Mouse (Mus musculus): ENCODE results near the gene Proz. TPM values are rescaled to one million over a fixed set of nuclear protein-coding genes. Genes with fewer than 3 reads are reported as not detected.
A peak's percentile ranks its signal among the peaks of the same experiment; 100 is the strongest.

Proz gene
- total and polyA plus RNA-seq, 2 experiments from 2014 or later: 0.24 to 0.91 TPM

- DNase-seq: peak; percentile 1
- under 1% methylated on average over 62 of the region's 63 CpGs for WGBS
Measured at GRCm38 (mm10) chr8:13105908-13106551, 45.3 kb downstream of the Proz start.

GRCm38 (mm10) chr8:13107990-13108638 lies 47.4 kb downstream of the Proz start:
- Histone ChIP-seq H3K4me2 (ENCODE audit: low read depth) (no peak overlapping the region), H3K27me3 (ENCODE audit: insufficient read depth, low read length) (no peaks in the 10 kb centered on the region), H3K27ac (ENCODE audit: low read depth, low read length) (no peak overlapping the region), H3K4me1 (ENCODE audit: insufficient read depth) (peaks cover 14% of the 10 kb centered on the region), H3K9ac (no peak overlapping the region), H3K9me3 (ENCODE audit: low read length) (no peaks in the 10 kb centered on the region), H3K4me3 (ENCODE audit: low read depth, low read length) (no peak overlapping the region), H3K36me3 (ENCODE audit: insufficient read depth) (no peaks in the 10 kb centered on the region; the same call in 1 of the 2 replicates)
- whole genome bisulfite sequencing: 89% methylated on average over 13 of the region's 13 CpGs
- DNase-seq (no peak), ATAC-seq (no peak)
- TF ChIP-seq CTCF (IDR thresholded peaks at IDR 0.05; ENCODE audit: low read depth): no peak

More at GRCm38 (mm10) chr8:13105908-13106551, 45.3 kb downstream of the Proz start:
- TF ChIP-seq CTCF (IDR thresholded peaks at IDR 0.05; ENCODE audit: low read depth): no peak
- Histone ChIP-seq H3K9ac (peak overlapping the region; percentile 91), H3K4me2 (ENCODE audit: low read depth) (peak overlapping the region; percentile 94), H3K27me3 (ENCODE audit: insufficient read depth, low read length) (no peaks in the 10 kb centered on the region), H3K9me3 (ENCODE audit: low read length) (no peaks in the 10 kb centered on the region), H3K36me3 (ENCODE audit: insufficient read depth) (no peaks in the 10 kb centered on the region), H3K4me1 (ENCODE audit: insufficient read depth) (peaks cover 14% of the 10 kb centered on the region), H3K4me3 (ENCODE audit: low read depth, low read length) (peak overlapping the region; percentile 96), H3K27ac (ENCODE audit: low read depth, low read length) (peak overlapping the region; percentile 97)
- ATAC-seq: peak; percentile 1

- Histone ChIP-seq H3K27ac (ENCODE audit: low read depth, low read length) (no peak overlapping the region), H3K4me1 (ENCODE audit: insufficient read depth) (peaks cover 9% of the 10 kb centered on the region), H3K4me2 (ENCODE audit: low read depth) (no peak overlapping the region), H3K9me3 (ENCODE audit: low read length) (no peaks in the 10 kb centered on the region), H3K36me3 (ENCODE audit: insufficient read depth) (peaks cover 3% of the 10 kb centered on the region; the same call in 1 of the 2 replicates), H3K4me3 (ENCODE audit: low read depth, low read length) (no peak overlapping the region), H3K9ac (no peak overlapping the region), H3K27me3 (ENCODE audit: insufficient read depth, low read length) (no peaks in the 10 kb centered on the region)
- TF ChIP-seq CTCF (IDR thresholded peaks at IDR 0.05; ENCODE audit: low read depth): no peak
- ATAC-seq: no peak
- DNase-seq: no peak
- 88% methylated on average over 8 of the region's 8 CpGs for WGBS
Measured at GRCm38 (mm10) chr8:13108967-13109366, 48.3 kb downstream of the Proz start.

- no peak for TF ChIP-seq CTCF (IDR thresholded peaks at IDR 0.05; ENCODE audit: low read depth)
- WGBS: 58% methylated on average over 1 of the region's 1 CpGs
- peaks cover 3% of the 10 kb centered on the region; the same call in 1 of the 2 replicates for H3K36me3 ChIP-seq (ENCODE audit: insufficient read depth)
- ATAC-seq (no peak), DNase-seq (no peak)
- H3K27me3 ChIP-seq (ENCODE audit: insufficient read depth, low read length): no peaks in the 10 kb centered on the region
- H3K4me3 ChIP-seq (ENCODE audit: low read depth, low read length): no peak overlapping the region
- no peaks in the 10 kb centered on the region for H3K9me3 ChIP-seq (ENCODE audit: low read length)
- H3K4me2 ChIP-seq (ENCODE audit: low read depth): no peak overlapping the region
- H3K9ac ChIP-seq: no peak overlapping the region
- H3K4me1 ChIP-seq (ENCODE audit: insufficient read depth): peaks cover 6% of the 10 kb centered on the region; the same call in 1 of the 2 replicates
- H3K27ac ChIP-seq (ENCODE audit: low read depth, low read length): no peak overlapping the region
Measured at GRCm38 (mm10) chr8:13109416-13109960, 48.8 kb downstream of the Proz start.

GRCm38 (mm10) chr8:13111917-13112316 lies 51.2 kb downstream of the Proz start:
- Histone ChIP-seq H3K27me3 (ENCODE audit: insufficient read depth, low read length) (no peaks in the 10 kb centered on the region), H3K9me3 (ENCODE audit: low read length) (no peaks in the 10 kb centered on the region), H3K4me3 (ENCODE audit: low read depth, low read length) (no peak overlapping the region), H3K4me2 (ENCODE audit: low read depth) (no peak overlapping the region), H3K9ac (no peak overlapping the region), H3K36me3 (ENCODE audit: insufficient read depth) (peaks cover 3% of the 10 kb centered on the region; the same call in 1 of the 2 replicates), H3K27ac (ENCODE audit: low read depth, low read length) (no peak overlapping the region), H3K4me1 (ENCODE audit: insufficient read depth) (no peaks in the 10 kb centered on the region)
- DNase-seq: no peak
- TF ChIP-seq CTCF (IDR thresholded peaks at IDR 0.05; ENCODE audit: low read depth): no peak
- no peak for ATAC-seq
- 88% methylated on average over 11 of the region's 11 CpGs for WGBS

GRCm38 (mm10) chr8:13113232-13113631 lies 52.5 kb downstream of the Proz start:
- Histone ChIP-seq H3K27ac (ENCODE audit: low read depth, low read length) (no peak overlapping the region), H3K4me2 (ENCODE audit: low read depth) (no peak overlapping the region), H3K4me3 (ENCODE audit: low read depth, low read length) (no peak overlapping the region), H3K9me3 (ENCODE audit: low read length) (no peaks in the 10 kb centered on the region), H3K9ac (no peak overlapping the region), H3K4me1 (ENCODE audit: insufficient read depth) (no peaks in the 10 kb centered on the region), H3K27me3 (ENCODE audit: insufficient read depth, low read length) (no peaks in the 10 kb centered on the region), H3K36me3 (ENCODE audit: insufficient read depth) (peaks cover 8% of the 10 kb centered on the region)
- TF ChIP-seq CTCF (IDR thresholded peaks at IDR 0.05; ENCODE audit: low read depth): no peak
- no peak for DNase-seq
- no peak for ATAC-seq
- 90% methylated on average over 4 of the region's 4 CpGs for WGBS

- no peak for DNase-seq
- 92% methylated on average over 2 of the region's 2 CpGs for WGBS
- Histone ChIP-seq H3K9me3 (ENCODE audit: low read length) (no peaks in the 10 kb centered on the region), H3K27me3 (ENCODE audit: insufficient read depth, low read length) (no peaks in the 10 kb centered on the region), H3K27ac (ENCODE audit: low read depth, low read length) (no peak overlapping the region), H3K4me2 (ENCODE audit: low read depth) (no peak overlapping the region), H3K4me3 (ENCODE audit: low read depth, low read length) (no peak overlapping the region), H3K9ac (no peak overlapping the region), H3K36me3 (ENCODE audit: insufficient read depth) (peaks cover 21% of the 10 kb centered on the region), H3K4me1 (ENCODE audit: insufficient read depth) (no peaks in the 10 kb centered on the region)
- ATAC-seq: no peak
- no peak for TF ChIP-seq CTCF (IDR thresholded peaks at IDR 0.05; ENCODE audit: low read depth)
Measured at GRCm38 (mm10) chr8:13117096-13117495, 56.4 kb downstream of the Proz start.

Measured in forebrain, postnatal 0 days (tissue).